Mouse (Mus musculus) spleen, adult 18-20 months (tissue): ENCODE data around the gene Fam117a.

Experiments
- DNase-seq, 2 experiments: peaks; one replicate each; pipeline ENCODE4 v3.0.0; 2022; ENCODE audit warnings: mixed read lengths in 2 of 2

The Fam117a gene

DNA sequence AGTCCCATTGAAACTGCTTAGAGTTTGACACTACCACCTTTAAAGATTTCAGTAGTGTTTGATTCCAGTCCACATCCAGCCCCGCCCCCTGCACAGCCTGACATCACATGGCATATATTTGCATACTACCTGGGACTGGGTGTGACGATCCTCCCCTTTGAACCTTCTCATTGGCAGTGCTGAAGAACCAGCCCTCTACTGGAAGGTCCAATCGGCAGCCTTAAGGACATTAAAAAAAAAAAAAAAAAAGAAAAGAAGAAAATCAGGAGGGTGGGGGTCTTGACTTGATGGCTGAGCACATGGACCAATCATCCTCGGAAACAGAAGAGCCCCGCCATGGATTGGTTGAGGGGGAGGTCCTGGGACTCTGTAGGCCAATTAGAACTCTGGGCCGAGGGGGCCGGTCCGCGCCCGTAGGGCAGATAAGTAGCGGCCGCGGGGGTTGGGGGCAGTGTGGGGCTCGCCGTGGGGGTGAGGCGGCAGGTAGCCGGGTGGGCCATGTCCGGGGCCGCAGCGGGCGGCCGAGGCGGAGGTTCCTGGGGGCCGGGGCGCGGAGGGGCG, at the start of gene Fam117a:
Gene Fam117a, plus strand, starts transcription at position 451 of the 561 bp plus-strand sequence.
- DNase-seq, result peak; percentile 80 to 85

DNA sequence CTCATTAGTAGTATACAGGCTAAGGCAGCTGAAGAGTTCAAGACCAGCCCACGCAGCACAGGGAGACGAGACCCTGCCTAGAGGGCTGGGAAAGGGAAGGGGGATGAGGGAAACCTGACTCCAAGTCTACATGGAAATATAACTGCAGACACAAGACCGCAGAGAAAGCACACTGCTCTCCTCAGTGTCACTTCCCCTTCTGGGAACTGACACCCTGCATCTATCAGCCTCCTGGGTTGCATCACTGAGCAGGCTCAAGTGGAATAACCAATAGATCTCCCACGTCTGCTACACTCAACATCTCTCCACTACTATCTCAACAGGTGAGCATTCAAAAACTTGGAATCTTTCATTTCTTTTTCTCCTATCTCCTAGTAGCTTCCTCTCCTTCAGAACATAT, 44.8 kb upstream of the Fam117a start:
- DNase-seq, result peak; percentile 19 to 20

GRCm38 (mm10) chr11:95293017-95293624, 43.7 kb upstream of the Fam117a start:
- peak; percentile 17 to 37 for DNase-seq

DNA sequence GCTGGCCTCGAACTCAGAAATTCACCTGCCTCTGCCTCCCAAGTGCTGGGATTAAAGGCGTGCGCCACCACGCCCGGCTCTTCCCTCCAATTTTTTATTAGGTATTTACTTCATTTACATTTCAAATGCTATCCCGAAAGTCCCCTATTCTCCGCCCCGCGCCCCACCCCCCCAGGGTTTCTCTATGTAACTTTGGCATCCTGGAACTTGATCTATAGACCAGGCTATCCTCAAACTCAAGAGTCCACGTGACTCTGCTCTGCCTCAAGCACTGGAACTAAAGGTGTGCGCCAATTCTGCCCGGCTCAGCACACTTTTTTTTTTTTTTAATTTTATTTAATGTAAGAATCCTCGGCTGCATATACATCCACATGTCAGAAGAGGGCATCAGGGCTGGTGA, 41.1 kb upstream of the Fam117a start:
- no peak for DNase-seq

- peak in 1 of 2 experiments; percentile 22 for DNase-seq
These were observed 38.7 kb upstream of the Fam117a start for GRCm38 (mm10) chr11:95298146-95298545.

DNA sequence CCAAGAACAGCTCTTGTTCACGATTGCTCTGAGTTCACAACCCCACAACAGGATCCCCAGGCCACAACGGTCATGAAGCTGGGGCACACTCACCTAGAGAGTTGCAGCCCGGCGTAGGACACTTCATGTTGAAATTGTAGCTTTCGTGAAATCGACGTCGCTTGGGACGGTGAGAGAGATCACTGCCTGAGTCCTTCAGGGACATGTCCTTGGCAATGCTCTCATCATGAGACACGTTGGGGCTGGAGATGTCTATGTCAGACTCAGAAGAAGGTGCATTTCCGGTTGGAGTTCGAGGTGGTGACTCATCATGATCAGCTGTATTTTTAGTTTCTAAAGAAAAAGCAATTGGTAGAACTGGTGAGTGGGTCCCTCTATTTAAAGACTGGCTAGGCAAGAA, 36.9 kb upstream of the Fam117a start:
- no peak for DNase-seq

- no peak for DNase-seq
These were observed 35.0 kb upstream of the Fam117a start for GRCm38 (mm10) chr11:95301772-95302171.

- no peak for DNase-seq
These were observed 31.2 kb upstream of the Fam117a start for GRCm38 (mm10) chr11:95305600-95305999.

GRCm38 (mm10) chr11:95307526-95307925, 29.3 kb upstream of the Fam117a start:
- no peak for DNase-seq

- peak; percentile 93 to 96 for DNase-seq
These were observed 27.3 kb upstream of the Fam117a start for GRCm38 (mm10) chr11:95309510-95310006.

- DNase-seq, result peak; percentile 89 to 94
These were observed 26.7 kb upstream of the Fam117a start, which contains the start of gene Kat7 for GRCm38 (mm10) chr11:95310007-95310647. Gene Kat7 (minus strand): TSS chr11:95310246.

DNA sequence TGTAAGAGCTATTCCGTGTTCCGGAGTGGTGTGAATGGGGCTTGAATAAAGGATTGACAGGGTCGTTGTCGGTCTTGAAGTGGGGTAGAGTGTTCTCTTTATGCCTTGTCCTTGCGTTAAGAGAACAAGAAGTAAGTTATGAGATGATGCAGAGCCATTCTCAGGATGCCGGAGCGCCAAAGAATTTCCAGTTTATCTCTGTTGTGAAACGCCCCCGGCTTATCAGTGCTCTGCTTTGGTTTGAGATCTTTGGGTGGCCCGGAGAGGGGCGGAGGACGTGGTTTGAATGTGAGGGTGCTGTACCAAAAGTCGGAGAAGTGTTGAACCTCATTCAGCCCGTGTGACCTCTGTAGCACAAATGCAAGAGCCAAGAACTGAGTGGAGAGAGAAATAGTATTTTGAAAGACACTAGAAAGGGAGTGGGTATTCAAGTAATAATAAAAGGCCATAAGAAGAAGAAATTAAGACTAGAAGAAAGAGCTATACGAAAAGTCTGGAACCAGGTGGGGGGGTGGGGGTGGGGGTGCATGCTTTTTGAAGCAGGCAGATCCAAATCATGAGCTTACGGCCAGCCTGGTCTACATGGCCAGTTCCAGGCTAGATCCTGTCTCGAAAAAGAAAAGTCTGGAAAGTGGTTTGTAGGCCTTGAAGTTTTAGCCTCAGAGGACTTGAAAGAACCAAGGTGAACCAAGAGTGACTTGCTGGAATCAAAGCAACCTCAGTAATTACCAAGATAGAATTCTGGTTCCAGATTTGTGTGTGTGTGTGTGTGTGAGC, 26.0 kb upstream of the Fam117a start:
- DNase-seq, result peak; percentile 17 to 26

- DNase-seq, result no peak
These were observed 25.4 kb upstream of the Fam117a start for GRCm38 (mm10) chr11:95311425-95311807.

GRCm38 (mm10) chr11:95315215-95315955, 21.4 kb upstream of the Fam117a start:
- no peak for DNase-seq

DNA sequence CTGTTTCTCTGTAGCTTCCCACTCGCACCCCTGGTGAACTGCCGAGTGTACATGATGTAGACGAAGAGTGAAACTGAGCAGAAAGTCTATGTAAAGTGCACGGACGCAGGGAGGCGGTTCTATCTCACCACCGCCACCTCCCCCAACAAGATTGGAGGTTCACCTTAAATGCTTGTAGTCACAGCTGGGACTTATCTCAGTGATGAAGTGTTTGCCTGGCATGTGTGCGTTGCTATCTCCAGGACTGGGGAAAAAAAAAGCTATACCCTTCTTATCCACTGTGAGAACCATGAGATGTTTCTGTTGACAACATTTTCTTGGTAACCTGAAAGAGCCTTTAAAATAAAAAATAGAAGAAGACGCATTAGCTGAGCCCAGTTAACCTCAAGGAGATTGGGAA, 18.7 kb upstream of the Fam117a start:
- no peak for DNase-seq

DNA sequence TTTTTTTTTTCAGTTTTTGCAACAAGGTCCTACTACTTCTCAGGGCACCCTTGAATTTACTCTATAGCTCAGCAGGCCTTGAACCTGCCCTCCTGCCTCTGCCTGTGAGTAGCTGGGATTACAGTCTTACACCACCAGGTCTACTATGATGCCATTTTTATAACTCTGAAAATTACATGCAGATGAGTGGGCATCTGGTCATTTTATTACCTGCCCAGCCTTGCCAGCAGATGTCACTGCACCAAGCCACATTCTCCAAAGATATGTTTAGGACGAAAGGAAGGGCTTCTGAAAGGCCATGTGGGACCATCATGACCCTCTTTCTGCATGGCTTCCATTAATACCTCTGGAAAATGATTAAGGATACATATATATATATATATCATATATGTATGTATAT, 17.3 kb upstream of the Fam117a start:
- no peak for DNase-seq

- DNase-seq, result no peak
These were observed 16.8 kb upstream of the Fam117a start for GRCm38 (mm10) chr11:95320010-95320409.

- DNase-seq, result no peak
These were observed 12.6 kb upstream of the Fam117a start for GRCm38 (mm10) chr11:95324181-95324580.

DNA sequence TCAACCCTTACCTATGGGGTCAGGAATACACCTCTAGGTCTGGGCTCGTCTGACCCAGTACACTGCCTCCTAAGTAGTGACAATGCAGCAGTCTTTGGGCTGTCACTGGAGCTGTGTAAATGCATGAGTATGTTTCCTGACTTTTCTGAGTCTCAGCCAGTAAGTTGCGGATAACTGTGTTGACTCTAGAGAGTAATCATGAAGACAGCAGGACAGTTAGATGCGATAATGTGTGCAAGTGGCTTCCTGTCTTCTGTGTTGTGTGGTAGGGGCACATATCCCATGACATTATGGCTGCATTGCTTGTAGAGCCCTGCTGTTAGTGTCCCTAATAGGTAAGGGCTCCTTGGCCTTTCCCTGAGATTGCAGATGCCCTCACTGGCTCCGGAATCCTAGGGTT, 11.0 kb upstream of the Fam117a start:
- DNase-seq, result no peak

GRCm38 (mm10) chr11:95326243-95326642, 10.6 kb upstream of the Fam117a start:
- no peak for DNase-seq

DNA sequence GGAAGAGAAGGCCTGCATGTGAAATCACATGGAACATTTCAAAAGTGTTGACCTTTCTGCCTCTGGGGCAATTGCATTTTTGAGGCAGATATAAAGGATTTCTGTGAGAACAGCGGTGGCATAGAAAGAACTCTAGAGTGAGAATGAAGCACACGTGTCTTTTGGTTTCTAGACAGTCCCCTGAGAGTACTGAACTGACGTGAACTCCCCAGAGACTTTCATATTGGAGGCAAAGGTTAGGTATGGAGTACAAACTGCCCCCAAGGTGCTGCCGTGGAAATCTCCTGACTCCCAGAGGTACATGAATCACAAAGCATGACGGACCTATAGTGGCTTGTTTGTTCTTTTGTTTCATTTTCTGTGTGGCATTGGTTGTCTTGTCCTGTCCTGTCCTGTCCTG, 8.2 kb upstream of the Fam117a start:
- peak; percentile 42 to 52 for DNase-seq

GRCm38 (mm10) chr11:95330662-95331061, 6.2 kb upstream of the Fam117a start:
- DNase-seq, result no peak

DNA sequence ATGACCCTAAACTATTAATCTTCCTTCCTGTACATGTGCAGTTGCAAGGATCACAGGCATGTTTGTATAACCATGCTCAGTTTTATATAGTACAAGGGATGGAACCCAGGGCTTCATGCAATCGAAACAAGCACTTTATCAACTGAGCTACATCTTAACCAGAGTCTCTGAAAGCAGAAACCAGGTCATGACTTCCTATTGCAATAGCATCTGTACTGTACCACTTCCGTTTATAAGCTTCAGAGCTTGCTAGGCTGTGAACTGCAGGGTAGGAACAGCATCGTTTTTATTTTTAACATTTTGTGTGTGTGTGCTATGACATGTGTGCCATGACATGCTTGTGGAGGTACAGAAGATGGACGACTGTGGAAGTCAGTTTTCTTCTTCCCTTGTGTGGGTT, 3.6 kb upstream of the Fam117a start:
- no peak for DNase-seq
